Mouse (Mus musculus) kidney, adult 2 months (tissue): Measurements from ENCODE around the gene Mlip.

Experiments used
- CTCF ChIP-seq: fragments of 200-500 bp; conservative IDR thresholded peaks from 2 replicates; pipeline ENCODE4 v1.5.1; 2011; ENCODE audit warnings: low read depth, mild to moderate bottlenecking, control low read depth, low read length, moderate library complexity, mixed read lengths; ENCODE audit not compliant: insufficient read depth, insufficient read length
- POLR2A ChIP-seq: fragments of 200-500 bp; IDR thresholded peaks from one replicate; pipeline ENCODE4 v1.6.1; 2011; ENCODE audit warnings: low read depth, low read length, control low read depth

DNA sequence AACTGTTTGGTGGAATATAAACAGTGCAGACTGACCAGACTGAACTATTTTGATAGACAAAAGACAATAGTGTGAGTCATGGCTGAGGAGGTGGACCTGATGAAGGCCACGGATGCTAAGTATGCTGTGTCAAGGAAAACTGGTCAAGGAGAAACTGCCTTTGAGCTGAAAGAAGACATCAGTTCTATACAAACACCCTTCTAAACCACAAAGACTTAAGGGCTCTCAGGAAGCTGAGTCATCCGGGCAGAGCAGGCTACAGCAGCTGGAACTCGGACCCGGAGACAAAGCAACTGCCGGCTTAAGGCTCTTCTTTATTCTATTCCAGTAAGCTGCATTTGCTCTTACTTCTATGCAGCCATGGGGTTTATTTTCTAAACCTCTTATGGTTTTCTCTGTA lies 180.7 kb downstream of the Mlip start:
- TF ChIP-seq CTCF: no peak
- TF ChIP-seq POLR2A: no peak
